Mouse (Mus musculus): ENCODE data around the gene 1810062G17Rik. TPM values are rescaled to one million over a fixed set of nuclear protein-coding genes. Genes with fewer than 3 reads are reported as not detected.

Gene 1810062G17Rik
- total and polyA plus RNA-seq, 3 experiments = 1.0 to 2.3 TPM; not detected in 1

GRCm38 (mm10) chr3:36531242-36531641, 55.5 kb downstream of the 1810062G17Rik start:
- no peak overlapping the region for H3K4me3 ChIP-seq (ENCODE audit: control insufficient read depth in 1 of 2, insufficient read depth in 1 of 2, low read depth in 2 of 2, low read length in 2 of 2)
- H3K27me3 ChIP-seq (ENCODE audit: control insufficient read depth in 1 of 2, insufficient read depth in 2 of 2, low read length in 2 of 2) = peaks cover 11 to 18% of the 10 kb centered on the region in 2 experiments; a peak in 3 of 4 replicates
- no peaks in the 10 kb centered on the region for H3K79me2 ChIP-seq (ENCODE audit: control insufficient read depth, insufficient read depth, low read length, poor library complexity)
- no peak overlapping the region for H3K27ac ChIP-seq (ENCODE audit: control insufficient read depth, low read depth, low read length)
- H3K9ac ChIP-seq (ENCODE audit: control insufficient read depth, low read depth, low read length, poor library complexity, severe bottlenecking) = no peak overlapping the region
- no peaks in the 10 kb centered on the region for H3K36me3 ChIP-seq (ENCODE audit: control insufficient read depth in 1 of 2, insufficient read depth in 2 of 2, low read length in 2 of 2)
- no peaks in the 10 kb centered on the region; a peak in 1 of 4 replicates for H3K4me1 ChIP-seq (ENCODE audit: control insufficient read depth in 1 of 2, insufficient read depth in 2 of 2, low read length in 2 of 2)
- DNase-seq (ENCODE audit: low read depth, low spot score) = no peak
- H3K9me3 ChIP-seq (replicated peaks; ENCODE audit: insufficient read depth, low read length) = no peaks in the 10 kb centered on the region
- no peak for TF ChIP-seq USF2 (IDR thresholded peaks at IDR 0.05; ENCODE audit: borderline replicate concordance in 1 of 2, insufficient read depth in 1 of 2, low read depth in 1 of 2, low read length in 2 of 2)
- TF ChIP-seq JUND (IDR thresholded peaks at IDR 0.05; ENCODE audit: low read depth, low read length) = no peak
- no peak for TF ChIP-seq GABPA (IDR thresholded peaks at IDR 0.05; ENCODE audit: low read depth, low read length)
- no peak for TF ChIP-seq RCOR1 (IDR thresholded peaks at IDR 0.05; ENCODE audit: low read depth, low read length)
- TF ChIP-seq MAZ (IDR thresholded peaks at IDR 0.05; ENCODE audit: low read depth, low read length) = no peak
- no peak for TF ChIP-seq SMC3 (IDR thresholded peaks at IDR 0.05; ENCODE audit: low read depth, low read length)
- no peak for TF ChIP-seq SIN3A (IDR thresholded peaks at IDR 0.05; ENCODE audit: low read length)
- TF ChIP-seq GATA1 (IDR thresholded peaks at IDR 0.05; ENCODE audit: low read depth, low read length) = no peak
- TF ChIP-seq ELF1 (IDR thresholded peaks at IDR 0.05; ENCODE audit: low read depth, low read length) = no peak
- TF ChIP-seq E2F4 (IDR thresholded peaks at IDR 0.05; ENCODE audit: borderline replicate concordance, low read depth, low read length) = no peak
- no peak for TF ChIP-seq CHD2 (IDR thresholded peaks at IDR 0.05; ENCODE audit: low read length)
- no peak for TF ChIP-seq CHD1 (IDR thresholded peaks at IDR 0.05; ENCODE audit: low read depth, low read length)
- TF ChIP-seq NRF1 (IDR thresholded peaks at IDR 0.05; ENCODE audit: insufficient read depth, low read depth, low read length, poor library complexity, severe bottlenecking) = no peak
- TF ChIP-seq TBP (IDR thresholded peaks at IDR 0.05; ENCODE audit: low read depth, low read length) = no peak
- no peak for TF ChIP-seq UBTF (IDR thresholded peaks at IDR 0.05; ENCODE audit: borderline replicate concordance, insufficient read depth, low read depth, low read length)
- TF ChIP-seq POLR2A (IDR thresholded peaks at IDR 0.05; ENCODE audit: control insufficient read depth in 1 of 2, insufficient read depth in 1 of 2, low read depth in 1 of 2, low read length in 2 of 2, poor library complexity in 1 of 2) = no peak

Other genes with a start within 250 kb of the 1810062G17Rik start
- gene Anxa5, start within 50 bp of the 1810062G17Rik start, total RNA-seq (2012; rRNA removed) = 40.7 and 42.3 TPM in 2 replicates
- gene Anxa5, start within 50 bp of the 1810062G17Rik start, polyA plus RNA-seq (2012; ENCODE audit: insufficient read depth in 1 of 2, insufficient read length in 2 of 2, low read depth in 1 of 2, low replicate concordance in 2 of 2, missing spikeins in 1 of 2) = 100 to 1,000 TPM in 1 of 2 experiments, not detected in 1; 111 TPM
- gene Gm11549, start 45.9 kb downstream of the 1810062G17Rik start, total RNA-seq (2012; rRNA removed) = not detected in 2 replicates
- gene Gm11549, start 45.9 kb downstream of the 1810062G17Rik start, polyA plus RNA-seq (2012; ENCODE audit: insufficient read depth in 1 of 2, insufficient read length in 2 of 2, low read depth in 1 of 2, low replicate concordance in 2 of 2, missing spikeins in 1 of 2) = not detected
- 40.6 and 46.0 TPM in 2 replicates for gene Exosc9, start 76.7 kb downstream of the 1810062G17Rik start, total RNA-seq (2012; rRNA removed)
- 10 to 100 TPM in 1 of 2 experiments, not detected in 1; 49.4 TPM for gene Exosc9, start 76.7 kb downstream of the 1810062G17Rik start, polyA plus RNA-seq (2012; ENCODE audit: insufficient read depth in 1 of 2, insufficient read length in 2 of 2, low read depth in 1 of 2, low replicate concordance in 2 of 2, missing spikeins in 1 of 2)
- 124 and 133 TPM in 2 replicates for gene Ccna2, start 96.2 kb downstream of the 1810062G17Rik start, total RNA-seq (2012; rRNA removed)
- gene Ccna2, start 96.2 kb downstream of the 1810062G17Rik start, polyA plus RNA-seq (2012; ENCODE audit: insufficient read depth in 1 of 2, insufficient read length in 2 of 2, low read depth in 1 of 2, low replicate concordance in 2 of 2, missing spikeins in 1 of 2) = 100 to 1,000 TPM; 180 to 487 TPM
- not detected in 2 replicates for gene Bbs7, start 137.5 kb downstream of the 1810062G17Rik start, total RNA-seq (2012; rRNA removed)
- gene Bbs7, start 137.5 kb downstream of the 1810062G17Rik start, polyA plus RNA-seq (2012; ENCODE audit: insufficient read depth in 1 of 2, insufficient read length in 2 of 2, low read depth in 1 of 2, low replicate concordance in 2 of 2, missing spikeins in 1 of 2) = not detected
- gene Trpc3, start 214.2 kb downstream of the 1810062G17Rik start, total RNA-seq (2012; rRNA removed) = not detected in 2 replicates
- gene Trpc3, start 214.2 kb downstream of the 1810062G17Rik start, polyA plus RNA-seq (2012; ENCODE audit: insufficient read depth in 1 of 2, insufficient read length in 2 of 2, low read depth in 1 of 2, low replicate concordance in 2 of 2, missing spikeins in 1 of 2) = not detected

Data from MEL (cell line).